Mouse (Mus musculus) v-Abl transformed pro-B cells (cell line): ENCODE results near the gene Cd68.

Source experiments
- in situ Hi-C, 2 experiments: fragments of 400-800 bp; cut with MboI; formaldehyde crosslinking; loops; one replicate each; pipeline ENCODE4 v1.15.1; 2025; ENCODE audit not compliant: unreplicated experiment in 2 of 2

The Cd68 gene

GRCm38 (mm10) chr11:69697396-69697795, 31.4 kb upstream of the Cd68 start:
- in situ Hi-C loops = loop anchor here in 1 of 2 experiments (25.0 kb wide), 1 partner anchor 515 kb away; the partner anchor contains the start of genes Slc16a11 and Slc16a13

GRCm38 (mm10) chr11:69695361-69696181, 29.6 kb upstream of the Cd68 start, which contains the start of the genes Tnfsf12 and Tnfsfm13:
Gene Tnfsf12 (minus strand): TSS chr11:69695849.
Gene Tnfsfm13 (minus strand): TSS chr11:69696098.
- in situ Hi-C loops = loop anchor here in 1 of 2 experiments (25.0 kb wide), 1 partner anchor 517 kb away; the partner anchor contains the start of genes Slc16a11 and Slc16a13

DNA sequence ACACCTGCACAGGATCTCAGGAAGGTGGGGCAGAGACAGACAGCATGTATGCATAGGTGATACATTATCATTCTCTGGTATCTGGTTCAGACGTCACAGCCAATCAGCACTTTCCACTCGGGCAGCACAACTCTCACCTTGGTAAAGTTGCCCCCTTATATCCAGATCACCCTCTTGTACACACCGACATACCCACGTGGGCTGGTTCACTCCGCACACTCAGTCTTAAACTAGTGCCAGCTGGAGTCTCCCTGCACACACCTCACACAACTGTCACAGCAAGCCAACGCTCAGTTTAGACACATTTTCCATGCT, 29.1 kb upstream of the Cd68 start:
- in situ Hi-C loops = loop anchor here in 1 of 2 experiments (25.0 kb wide), 1 partner anchor 517 kb away; the partner anchor contains the start of genes Slc16a11 and Slc16a13

DNA sequence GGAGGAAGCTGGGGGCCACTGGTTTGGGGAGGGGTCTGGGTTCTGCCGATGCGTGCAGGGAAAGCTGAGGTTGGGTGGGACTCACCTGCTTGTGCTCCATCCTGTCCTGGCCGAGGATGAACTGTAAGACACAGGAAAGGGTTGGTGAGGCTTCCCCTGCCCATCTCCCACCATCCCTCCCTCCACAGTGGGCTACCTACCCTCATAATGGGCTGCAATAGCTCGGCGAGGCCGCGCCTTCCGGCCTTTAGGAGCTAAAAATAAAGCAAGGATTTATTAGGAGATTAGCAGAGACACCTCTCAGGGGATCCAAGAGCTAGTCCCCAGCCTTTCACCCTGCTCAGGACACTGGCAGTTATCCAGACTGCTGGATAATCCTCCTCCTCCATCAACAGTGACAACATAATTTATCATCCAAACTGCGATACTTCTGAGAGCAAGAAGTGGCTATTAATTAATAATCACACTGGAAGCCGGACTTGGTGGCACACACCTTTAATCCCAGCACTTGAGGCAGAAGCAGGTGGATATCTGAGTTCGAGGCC, 27.5 kb upstream of the Cd68 start:
- in situ Hi-C loops = loop anchor here in 1 of 2 experiments (25.0 kb wide), 1 partner anchor 519 kb away; the partner anchor contains the start of genes Slc16a11 and Slc16a13

- in situ Hi-C loops = loop anchor here in 1 of 2 experiments (25.0 kb wide), 1 partner anchor 519 kb away; the partner anchor contains the start of genes Slc16a11 and Slc16a13
Observed at GRCm38 (mm10) chr11:69692863-69693262, 26.9 kb upstream of the Cd68 start.

GRCm38 (mm10) chr11:69692196-69692811, 26.4 kb upstream of the Cd68 start:
- in situ Hi-C loops = loop anchor here in 1 of 2 experiments (25.0 kb wide), 1 partner anchor 520 kb away; the partner anchor contains the start of genes Slc16a11 and Slc16a13

- in situ Hi-C loops = loop anchor here in 1 of 2 experiments (10.0 to 25.0 kb wide), 2 partner anchors 265 to 522 kb away; partner anchors contain the start of genes Slc16a11 and Slc16a13
Observed at GRCm38 (mm10) chr11:69689891-69690290, 23.9 kb upstream of the Cd68 start.

DNA sequence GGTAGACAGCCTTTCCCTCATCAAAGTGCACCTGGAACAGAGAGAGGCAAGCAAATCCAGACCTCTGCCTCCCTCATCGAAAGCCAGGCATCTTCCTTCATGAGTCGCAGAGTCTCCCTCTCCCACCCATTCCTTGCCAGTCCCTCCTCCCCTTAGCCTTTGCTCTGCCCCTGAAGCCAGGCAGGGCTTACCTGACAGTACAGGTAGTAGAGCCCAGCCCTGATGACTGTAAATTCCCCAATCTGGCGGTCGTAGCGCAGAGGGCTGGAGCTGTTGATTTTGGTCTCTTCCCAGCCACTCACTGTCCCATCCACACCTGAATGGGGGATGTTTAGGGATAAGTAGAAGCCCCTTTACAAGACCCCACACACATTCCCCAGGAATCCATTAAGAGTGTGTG, 21.1 kb upstream of the Cd68 start:
- in situ Hi-C loops = loop anchor here in 1 of 2 experiments (10.0 to 25.0 kb wide), 2 partner anchors 268 to 525 kb away; partner anchors contain the start of genes Slc16a11 and Slc16a13

- in situ Hi-C loops = loop anchor here in 1 of 2 experiments (10.0 to 25.0 kb wide), 2 partner anchors 268 to 526 kb away; partner anchors contain the start of genes Slc16a11 and Slc16a13
Observed at GRCm38 (mm10) chr11:69686377-69686776, 20.4 kb upstream of the Cd68 start.

DNA sequence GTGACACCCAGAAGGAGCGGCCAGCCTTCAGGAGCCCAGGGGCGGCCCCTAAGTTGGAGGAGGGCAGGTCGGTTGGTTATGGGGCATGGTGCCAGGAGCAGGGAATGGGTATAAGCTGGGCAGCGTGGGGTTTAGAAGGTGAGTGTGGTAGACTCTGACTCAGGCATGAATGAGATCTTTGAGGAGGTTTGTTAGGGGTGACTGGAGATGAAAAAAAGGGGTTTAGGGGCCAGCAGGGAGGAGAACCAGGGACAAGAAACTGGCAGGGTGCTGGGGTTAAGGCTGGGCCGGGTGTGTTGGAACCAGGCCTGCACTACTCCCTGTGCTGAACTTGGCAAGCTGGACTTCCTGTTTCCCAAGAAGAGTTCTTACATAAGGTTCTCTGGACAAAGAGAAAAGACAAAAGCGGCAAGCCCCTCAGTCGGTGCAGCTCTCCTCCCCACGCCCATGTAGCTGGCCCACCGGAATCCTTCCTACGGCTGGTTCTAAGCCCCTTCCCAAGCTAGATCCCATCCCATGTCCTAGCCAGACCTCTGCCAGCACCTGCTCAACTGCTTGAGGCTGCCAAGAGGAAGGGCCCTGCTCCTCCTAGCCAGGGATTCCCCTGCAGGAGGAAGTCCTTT, 19.7 kb upstream of the Cd68 start, which contains the start of gene Tnfsf13:
Gene Tnfsf13 (minus strand): TSS at position 259 of the 623 bp plus-strand sequence.
- in situ Hi-C loops = loop anchor here in 1 of 2 experiments (10.0 to 25.0 kb wide), 2 partner anchors 269 to 527 kb away; partner anchors contain the start of genes Slc16a11 and Slc16a13

DNA sequence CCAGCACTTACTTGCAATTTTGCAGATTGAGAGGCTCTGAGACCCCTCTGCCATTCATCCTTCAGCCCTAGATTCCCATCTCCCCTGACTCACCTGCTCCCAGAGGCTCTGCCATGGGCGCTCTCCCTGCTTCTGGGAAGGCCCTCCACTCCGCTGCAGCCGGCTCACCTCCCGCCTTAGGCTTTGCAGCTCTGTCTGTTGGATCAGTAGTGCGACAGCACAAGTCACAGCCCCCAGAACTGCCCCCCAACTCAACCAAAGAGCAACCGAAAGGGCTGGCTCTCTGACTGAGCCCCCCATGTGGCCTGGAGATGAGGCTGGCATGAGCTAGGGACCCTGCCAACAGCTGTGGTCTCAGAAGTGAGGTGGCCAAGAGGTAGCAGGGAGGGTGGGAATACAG, 19.0 kb upstream of the Cd68 start:
- in situ Hi-C loops = loop anchor here (5.0 to 25.0 kb wide), 3 partner anchors 192 to 527 kb away; partner anchors contain the start of genes Tmem95 (in 2 of the 2), Slc16a11 (in 1 of the 2) and Slc16a13 (in 1 of the 2)

DNA sequence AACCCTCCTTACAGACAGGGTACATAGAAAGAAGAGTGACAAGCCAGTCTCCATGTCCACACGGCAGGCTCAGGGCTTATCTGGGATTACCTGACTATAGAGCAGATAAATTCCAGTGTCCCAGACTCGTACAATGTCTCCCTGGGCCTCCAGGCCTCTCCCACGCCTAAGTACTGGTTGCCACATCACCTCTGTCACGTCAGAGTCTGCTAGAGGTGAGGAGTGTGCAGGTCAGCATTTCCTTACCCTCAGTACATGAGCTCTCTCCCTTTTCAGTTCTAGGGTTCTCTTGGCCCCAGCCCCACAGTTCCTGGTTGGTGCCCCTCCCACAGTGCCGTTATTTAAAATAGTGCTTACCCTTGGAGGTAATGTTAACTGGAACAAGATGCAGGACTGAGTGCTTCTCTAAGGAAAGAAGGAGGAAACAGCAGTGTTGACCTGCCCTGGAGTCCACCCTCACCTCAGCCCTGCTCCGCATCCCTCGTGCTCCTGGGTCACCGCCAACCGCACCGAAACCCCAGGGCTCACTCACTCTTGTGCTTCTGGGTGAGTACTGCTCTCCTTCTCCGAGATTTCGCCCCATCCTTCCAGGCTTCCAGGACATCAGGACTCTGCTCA, 18.3 kb upstream of the Cd68 start:
- in situ Hi-C loops = loop anchor here (5.0 to 25.0 kb wide), 3 partner anchors 193 to 528 kb away; partner anchors contain the start of genes Tmem95 (in 2 of the 2), Slc16a11 (in 1 of the 2) and Slc16a13 (in 1 of the 2)

DNA sequence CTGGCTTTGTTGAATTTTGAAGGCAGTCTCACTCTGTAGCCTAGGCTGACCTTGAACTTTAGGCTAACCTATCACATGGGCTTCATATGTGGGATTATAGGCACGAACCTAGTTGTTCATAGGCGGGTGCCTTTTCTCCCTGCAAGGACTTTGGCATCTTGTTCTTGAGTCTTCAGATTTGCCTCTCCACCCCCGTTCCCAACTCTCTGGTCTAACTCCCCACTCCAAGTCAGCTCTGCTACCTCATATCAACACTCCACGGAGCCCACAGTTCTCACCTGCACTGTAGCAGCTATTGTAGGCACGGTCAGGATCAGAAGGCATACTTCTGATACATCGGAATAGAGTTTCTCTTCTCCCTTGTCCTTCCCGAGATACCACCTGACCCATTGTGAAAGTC, 17.6 kb upstream of the Cd68 start:
- in situ Hi-C loops = loop anchor here (5.0 to 25.0 kb wide), 3 partner anchors 194 to 529 kb away; partner anchors contain the start of genes Tmem95 (in 2 of the 2), Slc16a11 (in 1 of the 2) and Slc16a13 (in 1 of the 2)

DNA sequence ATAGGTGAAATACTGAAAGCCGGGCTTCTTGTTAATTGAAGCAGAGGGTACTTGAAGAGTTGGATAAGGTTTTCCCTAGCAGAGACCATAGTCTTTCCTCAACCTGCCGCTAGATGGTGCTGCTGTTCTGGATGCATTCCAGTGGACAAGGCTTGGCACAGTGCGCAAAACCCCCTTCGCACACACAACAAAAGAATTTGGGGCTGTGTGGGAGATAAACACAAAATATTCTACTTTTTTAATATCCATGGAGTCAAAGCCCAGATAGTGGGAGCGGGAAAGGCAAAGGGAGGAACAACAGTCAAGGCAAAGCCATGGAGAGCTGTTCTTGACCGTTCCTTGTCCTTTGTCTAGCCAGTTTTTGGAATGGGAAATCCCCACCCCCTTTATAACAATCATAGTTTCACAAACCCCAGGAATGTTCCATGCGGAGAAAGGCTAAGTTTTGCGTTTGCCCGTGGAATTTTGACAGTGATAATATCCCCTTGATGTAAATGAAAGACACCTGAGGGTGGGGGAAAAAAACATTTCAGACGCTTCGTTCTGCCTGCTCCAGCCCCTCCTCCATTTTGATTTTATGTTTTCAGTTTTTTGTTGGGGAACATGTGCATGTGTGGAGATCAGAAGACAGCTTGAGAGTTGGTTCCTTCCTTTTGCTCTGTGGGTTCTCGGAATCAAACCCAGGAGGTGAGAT, 17.0 kb upstream of the Cd68 start:
- in situ Hi-C loops = loop anchor here (5.0 to 25.0 kb wide), 3 partner anchors 194 to 529 kb away; partner anchors contain the start of genes Tmem95 (in 2 of the 2), Slc16a11 (in 1 of the 2) and Slc16a13 (in 1 of the 2)

- in situ Hi-C loops = loop anchor here (5.0 to 25.0 kb wide), 3 partner anchors 195 to 530 kb away; partner anchors contain the start of genes Tmem95 (in 2 of the 2), Slc16a11 (in 1 of the 2) and Slc16a13 (in 1 of the 2)
Observed at GRCm38 (mm10) chr11:69682209-69682839, 16.4 kb upstream of the Cd68 start.

- in situ Hi-C loops = loop anchor here (5.0 to 25.0 kb wide), 3 partner anchors 196 to 531 kb away; partner anchors contain the start of genes Tmem95 (in 2 of the 2), Slc16a11 (in 1 of the 2) and Slc16a13 (in 1 of the 2)
Observed at GRCm38 (mm10) chr11:69681314-69682208, 15.6 kb upstream of the Cd68 start, which contains the start of gene Senp3. Gene Senp3 (minus strand): TSS chr11:69682084.
